Mouse (Mus musculus): ENCODE data around the gene Iqgap2. TPM values are rescaled to one million over a fixed set of nuclear protein-coding genes. Genes with fewer than 3 reads are reported as not detected.

Iqgap2 gene
- polyA plus RNA-seq, 1 experiment from 2014 or later, result 16.6 TPM

GRCm38 (mm10) chr13:95896501-95896900 lies 4.8 kb upstream of the Iqgap2 start:
- Histone ChIP-seq H3K9me3 (no peaks in the 10 kb centered on the region), H3K27me3 (no peaks in the 10 kb centered on the region), H3K36me3 (no peaks in the 10 kb centered on the region), H3K9ac (no peak overlapping the region), H3K4me3 (no peak overlapping the region), H3K27ac (no peak overlapping the region), H3K4me2 (replicated peaks) (no peak overlapping the region), H3K4me1 (peaks cover 7% of the 10 kb centered on the region; the same call in 1 of the 2 replicates)
- WGBS, result 79% methylated on average over 6 of the region's 6 CpGs
- no peak for ATAC-seq (ENCODE audit: insufficient number of reproducible peaks, insufficient read depth, low FRiP score, low TSS enrichment)

DNA sequence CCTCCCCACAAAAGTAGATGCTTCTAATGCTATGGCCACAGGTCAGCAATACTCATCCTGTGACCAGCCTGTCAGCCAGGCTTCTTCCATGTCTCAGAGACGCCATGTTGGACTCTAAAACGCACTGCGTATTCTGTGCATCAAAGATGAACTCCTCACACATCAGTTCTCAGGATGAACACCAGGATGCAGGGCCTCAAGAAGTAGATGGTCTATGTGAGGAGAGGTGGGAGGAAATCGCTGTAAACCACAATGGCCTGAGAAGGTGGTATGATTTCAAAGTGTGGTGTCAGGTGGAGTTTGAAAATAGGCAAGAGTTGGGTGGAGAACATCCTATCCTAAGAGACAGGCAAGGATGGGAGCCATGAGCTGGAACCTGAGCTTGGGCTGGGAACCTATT lies 1.4 kb upstream of the Iqgap2 start:
- H3K9ac ChIP-seq, result no peak overlapping the region
- peaks cover 9% of the 10 kb centered on the region for H3K4me1 ChIP-seq
- no peak overlapping the region for H3K4me2 ChIP-seq (replicated peaks)
- no peaks in the 10 kb centered on the region for H3K9me3 ChIP-seq
- no peaks in the 10 kb centered on the region for H3K27me3 ChIP-seq
- no peak overlapping the region for H3K4me3 ChIP-seq
- 90% methylated on average over 4 of the region's 4 CpGs for WGBS
- ATAC-seq (ENCODE audit: insufficient number of reproducible peaks, insufficient read depth, low FRiP score, low TSS enrichment), result no peak
- 0 out of 2 replicates have a peak overlapping the region, but pooled peaks have one; percentile 85 for H3K27ac ChIP-seq
- no peaks in the 10 kb centered on the region for H3K36me3 ChIP-seq

- Histone ChIP-seq H3K4me3 (peak overlapping the region; percentile 73), H3K9me3 (no peaks in the 10 kb centered on the region), H3K4me1 (peaks cover 13% of the 10 kb centered on the region), H3K4me2 (replicated peaks) (peak overlapping the region; percentile 97), H3K36me3 (no peaks in the 10 kb centered on the region), H3K9ac (peak overlapping the region; percentile 83; the same call in 1 of the 2 replicates), H3K27ac (peak overlapping the region; percentile 85), H3K27me3 (no peaks in the 10 kb centered on the region)
- 14% methylated on average over 12 of the region's 12 CpGs for WGBS
- no peak for ATAC-seq (ENCODE audit: insufficient number of reproducible peaks, insufficient read depth, low FRiP score, low TSS enrichment)
Observed at GRCm38 (mm10) chr13:95892611-95893145, 956 bp upstream of the Iqgap2 start.

DNA sequence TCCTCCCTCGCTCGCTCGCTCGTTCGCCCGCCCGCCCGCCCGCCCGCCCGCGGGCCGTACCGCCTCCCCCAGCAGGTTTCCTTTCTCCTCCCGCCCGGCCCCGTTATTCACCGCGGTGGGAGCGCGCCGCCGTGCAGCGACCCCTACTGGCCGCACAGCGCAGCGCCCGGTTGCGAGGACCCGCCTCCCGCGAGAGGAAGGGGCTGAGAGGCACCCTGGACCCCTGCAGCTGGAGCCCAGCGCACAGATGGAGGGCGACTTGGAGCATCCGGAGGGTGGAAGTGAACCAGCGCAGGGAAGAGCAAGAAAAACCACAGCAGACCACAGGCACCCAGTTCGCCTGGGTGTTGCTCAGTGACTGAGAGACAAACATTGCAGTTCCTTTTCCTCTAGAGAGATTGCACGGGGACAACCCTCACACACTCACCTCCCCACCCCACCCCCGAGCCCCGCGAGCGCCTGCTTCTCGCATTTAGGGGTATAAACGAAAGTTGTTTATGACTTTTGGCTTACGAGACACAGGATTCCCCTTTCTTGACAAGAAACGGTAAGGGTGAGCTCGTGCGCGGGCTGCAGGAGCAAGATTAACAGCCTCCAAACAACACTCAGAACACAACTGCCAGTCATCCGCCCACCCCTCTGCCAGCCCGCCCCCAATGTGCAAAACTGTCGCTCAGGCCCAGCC lies 346 bp upstream of the Iqgap2 start:
- under 1% methylated on average over 35 of the region's 52 CpGs for WGBS
- ATAC-seq (ENCODE audit: insufficient number of reproducible peaks, insufficient read depth, low FRiP score, low TSS enrichment), result peak; percentile 81
- peaks cover 13% of the 10 kb centered on the region for H3K4me1 ChIP-seq

DNA sequence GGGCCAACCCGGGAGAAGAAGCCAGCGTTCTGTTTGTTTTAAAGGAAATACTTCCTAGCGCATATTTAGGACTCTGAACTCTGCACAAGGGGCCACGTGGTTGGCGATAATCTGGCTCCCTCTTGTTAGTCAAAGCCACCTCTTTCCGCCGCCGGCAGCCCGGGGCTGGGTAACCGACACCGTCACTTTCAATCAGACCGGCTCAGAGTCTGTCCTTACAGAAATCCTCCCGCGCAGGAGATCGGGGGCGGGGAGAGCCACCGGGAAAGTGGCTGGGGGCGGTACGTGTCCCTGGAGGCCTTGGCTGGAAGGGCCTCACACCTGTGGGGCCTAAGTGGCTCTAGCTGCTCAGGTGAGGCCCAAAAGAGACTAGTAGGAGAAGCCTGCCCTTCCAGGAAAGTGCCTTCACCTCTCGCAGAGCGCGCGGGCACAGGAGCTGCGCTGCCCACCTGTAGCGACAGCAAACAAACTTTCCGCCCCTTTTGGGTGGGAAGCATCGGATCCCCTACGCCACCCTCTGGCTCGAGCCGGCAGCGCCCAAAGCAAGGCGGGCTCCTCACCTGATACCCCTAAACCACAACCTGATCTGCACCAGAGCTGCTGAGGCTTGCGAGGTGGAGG lies 761 bp downstream of the Iqgap2 start:
- no peaks in the 10 kb centered on the region for H3K36me3 ChIP-seq
- H3K9me3 ChIP-seq, result no peaks in the 10 kb centered on the region
- H3K9ac ChIP-seq, result peak overlapping the region; percentile 83
- peak overlapping the region; percentile 85 for H3K27ac ChIP-seq
- peak overlapping the region; percentile 73 for H3K4me3 ChIP-seq
- peak; percentile 35; the same call in 1 of the 2 replicates for ATAC-seq (ENCODE audit: insufficient number of reproducible peaks, insufficient read depth, low FRiP score, low TSS enrichment)
- H3K4me2 ChIP-seq (replicated peaks), result peak overlapping the region; percentile 97
- H3K27me3 ChIP-seq, result no peaks in the 10 kb centered on the region
- H3K4me1 ChIP-seq, result peaks cover 13% of the 10 kb centered on the region
- under 1% methylated on average over 33 of the region's 33 CpGs for WGBS

More for the DNA sequence above, 346 bp upstream of the Iqgap2 start:
- Histone ChIP-seq H3K9ac (peak overlapping the region; percentile 83), H3K4me3 (peak overlapping the region; percentile 73), H3K27ac (peak overlapping the region; percentile 85), H3K36me3 (no peaks in the 10 kb centered on the region), H3K9me3 (no peaks in the 10 kb centered on the region), H3K4me2 (replicated peaks) (peak overlapping the region; percentile 97), H3K27me3 (no peaks in the 10 kb centered on the region)

GRCm38 (mm10) chr13:95889981-95890545 lies 1.7 kb downstream of the Iqgap2 start:
- peak overlapping the region; percentile 97 for H3K4me2 ChIP-seq (replicated peaks)
- ATAC-seq (ENCODE audit: insufficient number of reproducible peaks, insufficient read depth, low FRiP score, low TSS enrichment), result no peak
- H3K4me3 ChIP-seq, result peak overlapping the region; percentile 73
- H3K27me3 ChIP-seq, result no peaks in the 10 kb centered on the region
- 0 out of 2 replicates have a peak overlapping the region, but pooled peaks have one; percentile 50 for H3K27ac ChIP-seq
- no peaks in the 10 kb centered on the region for H3K36me3 ChIP-seq
- H3K4me1 ChIP-seq, result peaks cover 13% of the 10 kb centered on the region
- H3K9ac ChIP-seq, result no peak overlapping the region; the same call in 1 of the 2 replicates
- H3K9me3 ChIP-seq, result no peaks in the 10 kb centered on the region
- 23% methylated on average over 8 of the region's 8 CpGs for WGBS

DNA sequence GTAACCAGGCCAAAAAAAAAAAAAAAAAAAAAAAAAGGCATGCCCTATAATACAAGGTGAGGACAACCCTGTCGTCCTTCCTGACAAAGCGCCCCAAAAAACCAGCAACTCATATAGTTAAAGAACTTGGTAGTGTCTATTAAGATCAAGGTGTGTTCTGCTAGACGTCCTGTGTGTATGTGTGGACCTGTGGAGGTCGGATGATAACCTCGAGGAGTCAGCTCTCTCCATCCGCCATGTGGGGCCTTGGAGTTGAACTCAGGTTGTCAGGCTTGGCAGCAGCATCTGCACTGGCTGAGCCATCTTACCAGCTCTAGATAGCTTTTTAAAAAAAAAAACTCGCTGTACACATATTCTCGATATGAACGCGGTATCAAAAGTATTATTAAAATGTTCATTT lies 2.4 kb downstream of the Iqgap2 start:
- 91% methylated on average over 10 of the region's 10 CpGs for WGBS
- H3K4me1 ChIP-seq, result peaks cover 15% of the 10 kb centered on the region
- H3K4me2 ChIP-seq (replicated peaks), result no peak overlapping the region
- no peak for ATAC-seq (ENCODE audit: insufficient number of reproducible peaks, insufficient read depth, low FRiP score, low TSS enrichment)
- H3K9ac ChIP-seq, result no peak overlapping the region
- H3K27ac ChIP-seq, result no peak overlapping the region
- no peaks in the 10 kb centered on the region for H3K9me3 ChIP-seq
- H3K4me3 ChIP-seq, result no peak overlapping the region
- H3K36me3 ChIP-seq, result no peaks in the 10 kb centered on the region
- H3K27me3 ChIP-seq, result no peaks in the 10 kb centered on the region

DNA sequence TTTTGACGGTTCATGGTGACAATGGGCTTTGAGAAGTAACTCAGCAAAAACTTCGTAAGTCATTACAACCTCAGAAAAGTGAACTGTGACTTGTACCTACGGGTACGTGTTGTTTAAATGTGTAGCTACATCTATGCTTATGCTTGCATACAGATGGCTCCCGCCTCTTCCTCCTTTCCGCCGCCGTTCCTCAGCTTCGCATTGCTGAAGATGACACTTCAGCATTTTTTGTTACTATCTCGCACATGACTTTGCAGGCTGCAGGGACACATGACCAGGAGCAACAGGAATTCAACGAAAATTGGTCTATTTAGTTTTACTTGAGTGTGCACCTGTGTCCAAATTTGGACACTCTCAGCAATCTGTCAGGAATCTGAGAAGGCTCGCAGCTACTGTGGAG lies 3.1 kb downstream of the Iqgap2 start:
- Histone ChIP-seq H3K4me1 (peaks cover 19% of the 10 kb centered on the region), H3K36me3 (no peaks in the 10 kb centered on the region), H3K9ac (no peak overlapping the region), H3K27me3 (no peaks in the 10 kb centered on the region), H3K27ac (no peak overlapping the region), H3K4me3 (no peak overlapping the region), H3K4me2 (replicated peaks) (no peak overlapping the region), H3K9me3 (no peaks in the 10 kb centered on the region)
- 89% methylated on average over 12 of the region's 12 CpGs for WGBS
- ATAC-seq (ENCODE audit: insufficient number of reproducible peaks, insufficient read depth, low FRiP score, low TSS enrichment), result no peak

GRCm38 (mm10) chr13:95888170-95888569 lies 3.6 kb downstream of the Iqgap2 start:
- no peak for ATAC-seq (ENCODE audit: insufficient number of reproducible peaks, insufficient read depth, low FRiP score, low TSS enrichment)
- peaks cover 19% of the 10 kb centered on the region for H3K4me1 ChIP-seq
- no peaks in the 10 kb centered on the region for H3K36me3 ChIP-seq
- WGBS, result 81% methylated on average over 4 of the region's 4 CpGs
- H3K4me2 ChIP-seq (replicated peaks), result no peak overlapping the region
- no peak overlapping the region for H3K27ac ChIP-seq
- H3K9me3 ChIP-seq, result no peaks in the 10 kb centered on the region
- H3K27me3 ChIP-seq, result no peaks in the 10 kb centered on the region
- H3K9ac ChIP-seq, result no peak overlapping the region
- no peak overlapping the region for H3K4me3 ChIP-seq

DNA sequence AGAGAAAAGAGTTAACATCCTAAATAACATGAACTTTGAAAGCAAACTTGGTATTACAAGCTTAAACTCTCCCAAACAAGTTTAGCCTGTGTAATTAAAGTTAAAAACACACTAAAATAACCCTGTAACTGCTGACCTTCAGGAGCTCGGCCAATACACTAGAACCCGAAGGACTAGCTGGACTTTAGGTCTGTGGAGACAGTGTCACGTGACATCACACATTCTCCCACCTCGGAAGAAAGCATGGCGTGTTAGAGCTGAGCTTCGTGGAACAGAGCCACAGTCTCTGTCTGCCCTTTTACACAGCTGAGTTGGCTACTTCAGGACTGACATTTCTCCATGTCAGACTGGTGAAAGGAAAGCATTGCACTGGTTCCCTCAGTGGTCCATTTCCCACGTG lies 4.3 kb downstream of the Iqgap2 start:
- H3K27ac ChIP-seq, result no peak overlapping the region
- peaks cover 19% of the 10 kb centered on the region for H3K4me1 ChIP-seq
- H3K9ac ChIP-seq, result no peak overlapping the region
- ATAC-seq (ENCODE audit: insufficient number of reproducible peaks, insufficient read depth, low FRiP score, low TSS enrichment), result no peak
- H3K4me2 ChIP-seq (replicated peaks), result no peak overlapping the region
- H3K9me3 ChIP-seq, result no peaks in the 10 kb centered on the region
- H3K27me3 ChIP-seq, result no peaks in the 10 kb centered on the region
- no peak overlapping the region for H3K4me3 ChIP-seq
- WGBS, result 84% methylated on average over 7 of the region's 7 CpGs
- H3K36me3 ChIP-seq, result no peaks in the 10 kb centered on the region

GRCm38 (mm10) chr13:95884455-95884854 lies 7.3 kb downstream of the Iqgap2 start:
- no peak overlapping the region for H3K9ac ChIP-seq
- H3K4me2 ChIP-seq (replicated peaks), result no peak overlapping the region
- WGBS, result 73% methylated on average over 3 of the region's 3 CpGs
- no peak overlapping the region for H3K4me3 ChIP-seq
- H3K4me1 ChIP-seq, result 0 out of 2 replicates have a peak, but pooled peaks cover 11% of the 10 kb centered on the region
- H3K27me3 ChIP-seq, result no peaks in the 10 kb centered on the region
- no peak overlapping the region for H3K27ac ChIP-seq
- H3K9me3 ChIP-seq, result no peaks in the 10 kb centered on the region
- no peak for ATAC-seq (ENCODE audit: insufficient number of reproducible peaks, insufficient read depth, low FRiP score, low TSS enrichment)
- H3K36me3 ChIP-seq, result no peaks in the 10 kb centered on the region

Measured in embryonic facial prominence, embryonic 12.5 days (tissue).